13 mouse cellular contexts compared by ENCODE assay signal in the genomic region with DNA sequence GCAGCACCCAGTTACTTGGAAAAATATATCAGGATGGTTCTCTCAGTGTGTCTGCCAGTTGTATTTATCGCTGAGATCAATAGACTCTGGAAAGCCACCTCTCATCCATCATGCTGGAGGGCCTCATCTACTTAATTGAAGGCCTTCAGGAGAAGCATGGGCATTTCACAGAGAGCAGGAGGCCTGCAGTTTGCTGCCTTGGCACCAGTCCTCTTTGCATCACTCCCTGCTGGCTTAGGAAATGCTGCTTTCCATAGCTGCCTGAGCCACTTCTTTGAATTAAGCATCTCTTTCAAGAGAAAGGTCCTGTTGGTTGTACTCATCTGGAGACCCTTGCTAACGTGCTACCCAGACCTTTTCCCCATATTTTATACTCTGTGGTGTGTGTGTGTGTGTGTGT.
"Had no signal": no experiment of that assay in that cellular context is flagged by ENCODE, and none has a peak within 500 bp of the region (broad histone marks: within the 10 kb centered on the region; RNA-seq: fewer than 3 reads in every experiment).

No protein-coding gene starts in this region.

- DNase-seq: kidney, postnatal 14 days; kidney, postnatal 4 days; liver, embryonic 13.5 days; lung, adult 2 months; lung, postnatal 14 days; lung, postnatal 4 days; midbrain, embryonic 14.5 days; right cerebral cortex, adult 18-20 months; right cerebral cortex, postnatal 14 days; right cerebral cortex, postnatal 4 days; thymus, adult 2 months; thymus, postnatal 14 days; thymus, postnatal 4 days had no signal
